Mouse (Mus musculus): ENCODE measurements at regions not wholly inside any gene's neighbourhood (a gene's known extent, or its start where the extent isn't known, plus 50 kb on each side); places are given as distances from the start of the nearest gene placed in this dataset.

- DNase-seq (ENCODE audit: low read depth) = no peak
These were observed 1169.2 kb upstream of the A1bg start for GRCm38 (mm10) chr15:62091746-62092659.

- DNase-seq (ENCODE audit: low read depth) = no peak
These were observed 1168.3 kb upstream of the A1bg start for GRCm38 (mm10) chr15:62091144-62091543.

- no peak for DNase-seq (ENCODE audit: low read depth)
These were observed 1165.5 kb upstream of the A1bg start for GRCm38 (mm10) chr15:62088341-62088740.

- DNase-seq (ENCODE audit: low read depth) = no peak
These were observed 1164.9 kb upstream of the A1bg start for GRCm38 (mm10) chr15:62087755-62088154.

GRCm38 (mm10) chr15:62086037-62086436 lies 1163.2 kb upstream of the A1bg start:
- DNase-seq (ENCODE audit: low read depth) = no peak

GRCm38 (mm10) chr15:62083347-62083746 lies 1160.5 kb upstream of the A1bg start:
- no peak for DNase-seq (ENCODE audit: low read depth)

GRCm38 (mm10) chr15:62082539-62082938 lies 1159.7 kb upstream of the A1bg start:
- no peak for DNase-seq (ENCODE audit: low read depth)

- peak; percentile 93 for DNase-seq (ENCODE audit: low read depth)
These were observed 1156.6 kb upstream of the A1bg start for GRCm38 (mm10) chr15:62079155-62080109.

- DNase-seq (ENCODE audit: low read depth) = no peak
These were observed 1153.9 kb upstream of the A1bg start for GRCm38 (mm10) chr15:62076552-62077234.

- no peak for DNase-seq (ENCODE audit: low read depth)
These were observed 1151.9 kb upstream of the A1bg start for GRCm38 (mm10) chr15:62074735-62075134.

- DNase-seq (ENCODE audit: low read depth) = peak; percentile 47
These were observed 1150.8 kb upstream of the A1bg start for GRCm38 (mm10) chr15:62073595-62073994.

GRCm38 (mm10) chr15:62071311-62071710 lies 1148.5 kb upstream of the A1bg start:
- DNase-seq (ENCODE audit: low read depth) = peak; percentile 51

- no peak for DNase-seq (ENCODE audit: low read depth)
These were observed 1145.8 kb upstream of the A1bg start for GRCm38 (mm10) chr15:62068422-62069160.

GRCm38 (mm10) chr15:62064399-62064798 lies 1141.6 kb upstream of the A1bg start:
- DNase-seq (ENCODE audit: low read depth) = peak; percentile 21

GRCm38 (mm10) chr15:62057449-62057848 lies 1134.6 kb upstream of the A1bg start:
- no peak for DNase-seq (ENCODE audit: low read depth)

GRCm38 (mm10) chr15:62056889-62057288 lies 1134.1 kb upstream of the A1bg start:
- no peak for DNase-seq (ENCODE audit: low read depth)

- no peak for DNase-seq (ENCODE audit: low read depth)
These were observed 1133.6 kb upstream of the A1bg start for GRCm38 (mm10) chr15:62056401-62056800.

- no peak for DNase-seq (ENCODE audit: low read depth)
These were observed 1132.2 kb upstream of the A1bg start for GRCm38 (mm10) chr15:62055011-62055410.

- DNase-seq (ENCODE audit: low read depth) = no peak
These were observed 1130.8 kb upstream of the A1bg start for GRCm38 (mm10) chr15:62053420-62054239.

GRCm38 (mm10) chr15:62049416-62049815 lies 1126.6 kb upstream of the A1bg start:
- DNase-seq (ENCODE audit: low read depth) = peak; percentile 82

Measured in NIH3T3 (cell line).